Mouse (Mus musculus): ENCODE data around the gene Aig1.
A peak's percentile ranks its signal among the peaks of the same experiment; 100 is the strongest.

The Aig1 gene

DNA sequence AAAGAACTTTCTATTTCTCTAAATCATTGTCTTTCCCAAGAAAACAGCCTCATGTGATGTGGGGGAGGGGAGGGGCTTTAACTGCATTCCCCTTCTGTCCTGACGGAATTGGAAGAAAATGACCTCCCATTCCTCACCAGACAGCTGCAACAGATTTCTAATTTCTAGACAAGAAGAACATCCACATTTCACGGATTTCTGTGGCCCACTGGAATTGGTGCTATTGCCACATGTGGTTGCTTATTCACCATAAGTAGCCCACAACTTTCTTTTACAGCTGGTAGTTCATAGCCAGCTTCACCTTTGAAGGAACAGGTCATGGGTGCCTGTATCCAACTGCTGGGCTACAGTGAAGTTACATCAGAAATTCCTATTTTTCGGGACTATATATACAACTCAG, 93.9 kb downstream of the Aig1 start:
- no peak for DNase-seq

- DNase-seq = no peak
These were observed 98.1 kb downstream of the Aig1 start for GRCm38 (mm10) chr10:13770720-13771119.

DNA sequence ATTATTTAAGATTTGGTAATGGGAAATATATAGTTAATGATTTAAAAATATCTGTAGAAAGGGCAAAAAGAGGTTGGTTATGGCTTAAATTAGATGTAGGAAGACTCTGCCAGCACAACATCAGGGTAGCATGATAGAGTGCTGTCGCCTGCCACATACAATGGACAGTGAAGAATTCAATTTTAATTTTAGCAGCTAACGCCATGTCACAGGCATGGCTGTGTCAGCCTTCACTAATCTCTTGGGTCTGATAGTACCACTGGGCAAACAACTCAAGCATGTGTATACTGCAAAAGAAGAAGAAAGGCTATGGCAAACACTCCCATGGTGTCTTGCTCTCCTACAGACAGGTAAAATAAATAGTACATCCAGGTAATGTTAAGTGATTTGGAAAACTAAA, 99.0 kb downstream of the Aig1 start:
- DNase-seq = no peak

- DNase-seq = no peak
These were observed 99.9 kb downstream of the Aig1 start for GRCm38 (mm10) chr10:13768866-13769265.

- DNase-seq = no peak
These were observed 101.7 kb downstream of the Aig1 start for GRCm38 (mm10) chr10:13767076-13767475.

DNA sequence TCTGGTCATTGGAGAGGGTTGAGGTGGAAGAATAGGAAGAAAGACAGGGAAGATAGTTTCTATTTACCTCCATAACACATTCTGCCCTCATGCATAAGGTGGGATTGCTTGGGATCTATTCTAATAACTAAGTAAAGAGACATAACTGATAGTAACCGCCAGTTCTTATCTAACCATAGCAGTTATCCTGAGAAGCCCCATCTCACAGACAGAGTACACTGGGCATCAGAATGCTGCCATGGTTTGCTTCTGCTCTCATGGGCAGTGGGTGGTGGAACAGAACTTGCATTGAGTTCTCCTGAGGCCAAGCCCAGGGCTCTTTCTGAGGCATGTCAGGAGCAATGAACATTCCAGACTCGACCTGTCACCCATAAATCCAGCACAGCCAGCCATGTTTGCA, 105.6 kb downstream of the Aig1 start:
- DNase-seq = no peak

DNA sequence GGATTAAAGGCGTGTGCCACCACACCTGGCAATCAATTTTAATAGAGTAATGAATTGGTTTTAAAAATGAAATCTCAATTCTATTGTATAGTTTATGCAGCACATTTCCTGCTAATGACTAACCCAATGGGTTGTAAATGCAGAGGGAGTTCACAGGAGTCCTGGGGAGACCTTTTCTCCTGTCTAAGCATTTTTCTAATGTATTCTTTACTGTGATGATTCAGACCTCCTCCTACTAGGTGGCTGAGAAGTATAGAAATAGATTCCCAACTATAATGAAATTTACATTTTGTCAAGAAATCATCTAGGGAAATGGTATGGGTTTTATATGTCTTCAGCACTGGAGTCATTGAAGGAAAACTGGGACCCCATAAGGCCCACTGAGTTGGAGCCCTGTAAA, 114.1 kb downstream of the Aig1 start:
- no peak for DNase-seq

GRCm38 (mm10) chr10:13753777-13754176, 115.0 kb downstream of the Aig1 start:
- DNase-seq = no peak

DNA sequence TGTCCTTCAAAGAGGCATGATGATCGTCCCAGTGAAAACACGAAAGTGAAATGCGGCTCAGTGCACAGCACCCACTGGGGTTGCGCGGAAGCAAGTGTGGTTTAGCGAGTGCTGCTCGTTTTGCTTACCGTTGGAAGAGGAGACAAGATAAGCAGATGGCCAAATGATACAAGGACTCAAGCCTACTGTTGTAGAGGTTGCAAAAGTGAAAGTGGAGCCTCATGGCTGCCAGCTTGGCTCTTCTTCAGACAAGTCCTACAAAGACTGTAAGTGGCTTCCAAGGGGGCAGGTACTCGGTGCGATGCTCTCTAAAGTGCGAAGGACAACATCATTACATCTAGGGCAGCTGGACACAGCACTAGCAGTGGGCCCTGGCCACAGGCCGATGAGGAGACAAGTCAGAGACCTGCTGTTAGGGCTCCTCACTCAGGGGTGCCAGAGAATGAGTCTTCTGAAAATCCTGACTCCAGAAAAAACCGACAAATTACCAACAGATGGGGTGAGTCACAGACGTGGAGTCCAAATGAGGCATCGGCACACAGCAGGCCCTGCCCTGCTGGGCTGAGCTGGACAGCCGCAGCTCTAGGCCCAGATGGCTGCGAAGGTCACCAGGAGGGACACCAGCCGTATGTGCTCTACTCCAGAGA, 129.2 kb downstream of the Aig1 start:
- DNase-seq = no peak

- no peak for DNase-seq
These were observed 138.6 kb downstream of the Aig1 start for GRCm38 (mm10) chr10:13730039-13730748.

GRCm38 (mm10) chr10:13727676-13728075, 141.1 kb downstream of the Aig1 start:
- DNase-seq = no peak

DNA sequence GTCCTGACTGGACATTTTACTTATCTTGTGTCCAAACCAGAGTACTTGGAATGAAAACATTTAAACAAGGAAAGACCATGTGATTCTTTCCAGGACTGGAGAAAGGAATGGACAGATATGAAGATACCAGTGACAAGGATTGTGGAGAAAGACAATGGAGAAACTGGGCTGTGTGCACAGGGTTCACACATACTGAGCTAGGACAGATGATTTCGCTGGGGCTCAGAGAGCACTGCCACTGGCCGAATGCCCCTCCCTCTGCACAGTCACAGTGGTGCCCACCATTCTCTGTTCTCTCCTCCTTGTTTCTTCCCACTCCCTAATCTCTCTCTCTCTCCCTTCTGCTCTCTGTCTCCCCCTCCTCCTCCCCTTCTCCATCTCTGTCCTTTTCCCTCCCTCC, 142.6 kb downstream of the Aig1 start:
- DNase-seq = no peak

- no peak for DNase-seq
These were observed 143.5 kb downstream of the Aig1 start for GRCm38 (mm10) chr10:13725276-13725675.

- DNase-seq = peak; percentile 41
These were observed 152.6 kb downstream of the Aig1 start for GRCm38 (mm10) chr10:13716132-13716531.

DNA sequence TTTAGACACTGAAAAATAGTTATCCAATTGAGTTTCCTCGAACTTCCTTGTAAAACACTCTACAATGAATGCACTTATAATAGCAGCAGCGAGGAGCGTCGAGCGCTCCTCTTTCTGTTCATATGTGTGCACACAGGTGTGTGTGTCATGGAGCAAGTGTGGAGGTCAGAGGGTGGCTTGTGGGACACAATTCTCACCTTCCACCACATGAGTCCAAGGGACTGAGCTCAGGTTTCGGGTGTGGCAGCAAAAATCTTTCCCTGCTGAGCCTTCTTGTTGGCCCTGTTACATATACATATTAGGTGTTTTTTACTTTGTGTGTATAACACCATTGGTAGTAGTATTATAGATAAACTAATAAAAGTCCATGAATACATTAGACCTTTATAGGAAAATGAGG, 153.2 kb downstream of the Aig1 start:
- no peak for DNase-seq

DNA sequence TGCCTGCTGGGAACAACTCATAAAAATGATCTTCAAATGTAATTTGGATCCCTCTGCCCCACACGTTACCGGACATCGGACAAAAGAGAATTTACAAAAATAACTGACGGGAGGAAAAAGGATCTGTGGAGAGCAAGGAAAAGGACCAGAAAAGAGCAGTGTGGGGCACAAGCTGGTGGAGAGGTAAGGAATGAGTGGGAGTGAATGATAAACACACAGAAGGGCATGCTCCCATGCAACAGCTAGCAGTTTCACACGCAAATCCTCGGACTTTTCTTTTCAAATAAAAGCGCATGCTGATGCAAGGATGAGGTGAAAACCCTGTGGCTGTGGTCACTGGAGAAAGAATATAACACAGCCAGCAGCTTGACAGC, 153.9 kb downstream of the Aig1 start:
- no peak for DNase-seq

GRCm38 (mm10) chr10:13714199-13714919, 154.4 kb downstream of the Aig1 start:
- peak; percentile 13 for DNase-seq

DNA sequence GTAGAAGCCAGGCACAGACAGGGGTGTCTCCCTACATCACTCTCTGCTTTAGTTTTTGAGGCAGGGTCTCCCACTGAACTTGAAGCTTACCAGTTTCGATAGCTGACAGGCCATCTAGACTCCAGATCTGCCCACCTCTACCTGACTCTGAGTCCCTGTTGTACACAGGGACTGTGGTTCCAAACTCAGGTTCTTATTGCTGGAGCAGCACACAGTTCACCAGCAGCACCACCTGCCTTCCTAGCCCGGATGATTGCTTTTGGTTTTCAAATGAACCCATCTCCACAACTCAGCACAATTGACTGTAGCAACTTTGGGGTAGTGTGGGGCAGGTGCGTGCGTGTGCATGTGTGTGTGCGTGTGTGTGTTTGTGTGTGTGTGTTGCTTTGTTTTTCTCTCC, 155.1 kb downstream of the Aig1 start:
- no peak for DNase-seq

DNA sequence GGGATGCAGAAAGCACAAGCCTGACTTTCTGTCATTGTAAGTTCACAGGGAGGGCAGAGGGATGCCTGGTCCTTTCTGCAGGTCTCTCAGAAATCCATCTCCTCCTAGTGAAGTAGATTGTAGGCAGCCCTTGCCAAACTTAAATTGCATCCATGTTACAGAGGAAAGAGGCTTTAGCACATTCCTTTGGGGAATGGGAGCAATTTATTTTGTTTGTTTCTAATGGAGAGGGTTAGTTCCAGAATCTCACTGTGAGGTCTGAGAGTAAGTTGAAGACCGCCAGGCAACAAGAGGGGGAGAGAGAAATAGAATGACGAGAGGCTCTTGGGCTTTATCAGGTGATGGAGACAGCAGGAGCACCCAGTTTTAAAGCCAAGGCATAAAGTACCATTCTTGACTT, 155.7 kb downstream of the Aig1 start:
- DNase-seq = no peak

DNA sequence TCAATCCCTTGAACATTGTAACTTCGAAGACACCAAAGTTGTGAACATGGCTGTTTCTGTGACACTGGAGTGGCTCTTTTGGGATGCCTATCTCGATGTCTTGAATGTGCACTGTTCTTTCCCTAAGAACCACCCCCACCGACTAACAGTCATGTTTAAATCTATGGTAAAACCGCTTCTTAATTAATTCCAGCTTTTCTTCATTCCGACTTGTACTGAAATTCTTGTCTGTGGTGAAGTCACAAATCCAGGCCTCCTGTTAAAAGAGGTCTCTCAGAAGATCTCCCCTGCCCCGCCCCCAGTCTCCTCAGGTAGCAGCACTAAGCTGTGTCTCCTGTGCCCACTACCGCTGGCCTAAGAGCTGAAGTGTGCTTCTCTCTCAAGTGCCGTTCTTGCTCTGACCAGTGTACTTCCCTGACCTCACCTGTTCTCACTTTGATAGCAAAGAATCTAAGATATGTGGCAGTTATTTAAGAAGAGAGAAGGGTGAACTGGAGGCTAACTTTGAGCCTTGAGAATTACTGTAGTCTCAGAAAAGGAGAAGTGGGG, 157.4 kb downstream of the Aig1 start:
- no peak for DNase-seq

DNA sequence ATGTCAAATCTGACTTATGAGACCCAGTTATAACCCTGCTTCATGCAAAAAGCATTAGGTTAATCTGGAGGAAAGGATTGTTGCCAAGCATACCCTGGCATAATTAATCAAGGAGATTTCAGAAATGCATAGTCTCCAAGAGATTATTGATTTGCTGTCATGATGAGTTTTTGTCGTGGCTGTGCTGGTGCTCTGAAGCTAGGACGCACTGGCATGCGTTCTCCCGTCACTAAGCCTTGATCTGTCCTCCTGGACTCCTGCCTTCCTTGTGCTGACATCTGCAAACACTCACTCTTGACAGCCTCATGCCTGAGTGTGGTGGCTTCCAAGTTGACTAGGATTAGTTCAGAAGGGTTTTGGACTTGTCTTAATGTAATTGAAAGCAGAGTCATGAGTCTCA, 163.0 kb downstream of the Aig1 start:
- DNase-seq = peak; percentile 16

- no peak for DNase-seq
These were observed 166.1 kb downstream of the Aig1 start for GRCm38 (mm10) chr10:13702688-13703087.

DNA sequence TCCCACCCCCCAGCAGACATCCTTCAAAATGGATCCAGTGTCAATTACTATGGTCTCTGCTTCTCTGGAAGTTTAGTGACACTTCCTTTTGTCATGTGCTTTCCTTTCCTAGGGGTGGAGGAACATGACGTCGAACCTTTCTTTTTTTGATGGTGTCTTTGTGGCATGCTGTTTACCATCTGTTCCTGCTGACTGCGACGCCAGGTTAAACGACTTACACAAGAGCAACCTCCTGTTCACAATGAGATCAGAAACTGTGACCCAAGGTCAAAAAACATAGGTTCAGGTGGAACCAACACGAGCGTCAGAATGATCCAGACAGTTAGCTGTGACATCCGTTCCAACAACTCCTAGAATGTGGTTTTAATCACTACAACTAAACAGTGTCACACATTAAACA, 166.7 kb downstream of the Aig1 start:
- DNase-seq = no peak

DNA sequence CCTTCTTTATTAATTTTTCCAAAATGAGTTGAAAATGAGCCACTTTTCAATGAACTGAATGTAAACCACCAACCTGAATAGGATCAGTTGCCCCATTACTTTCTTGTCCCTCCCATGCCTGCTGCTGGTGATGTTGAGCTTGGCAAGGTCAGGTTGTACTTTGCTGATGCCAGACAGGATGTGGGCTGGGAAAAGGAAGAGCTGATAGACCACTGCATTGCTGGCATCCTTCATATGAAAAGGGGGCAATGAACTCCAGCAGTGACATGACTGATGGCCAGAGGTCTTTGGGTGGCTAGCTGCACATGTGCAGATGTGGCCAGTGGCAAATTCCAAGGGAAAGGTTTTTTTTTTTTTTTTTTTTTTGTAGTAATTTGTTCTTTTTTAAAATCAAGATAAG, 172.5 kb downstream of the Aig1 start:
- DNase-seq = peak; percentile 27
